Mouse (Mus musculus): ENCODE measurements around the gene Spef2. TPM values are rescaled to one million over a fixed set of nuclear protein-coding genes. Genes with fewer than 3 reads are reported as not detected.

Spef2 gene
- total and polyA plus RNA-seq, 2 experiments from 2014 or later = 0.11 to 1.1 TPM

GRCm38 (mm10) chr15:9600088-9600455 is 148.6 kb downstream of the Spef2 start:
- no peak for TF ChIP-seq EP300 (IDR thresholded peaks at IDR 0.05; ENCODE audit: low read depth)
- TF ChIP-seq CTCF (IDR thresholded peaks at IDR 0.05; ENCODE audit: low read depth) = no peak
- ATAC-seq (ENCODE audit: insufficient read depth, low read depth) = no peak
- H3K4me2 ChIP-seq (ENCODE audit: low read depth, low read length) = no peak overlapping the region
- H3K27ac ChIP-seq (ENCODE audit: low read depth) = no peak overlapping the region
- WGBS = 86% methylated on average over 6 of the region's 6 CpGs
- H3K36me3 ChIP-seq (replicated peaks; ENCODE audit: control insufficient read depth, insufficient read depth, low read length) = no peaks in the 10 kb centered on the region
- no peak overlapping the region for H3K9ac ChIP-seq (replicated peaks; ENCODE audit: low read depth, low read length)
- no peaks in the 10 kb centered on the region for H3K9me3 ChIP-seq (replicated peaks; ENCODE audit: control insufficient read depth, low read length)
- DNase-seq (ENCODE audit: low spot score) = no peak
- no peaks in the 10 kb centered on the region for H3K27me3 ChIP-seq (ENCODE audit: control insufficient read depth, insufficient read depth, low read length)
- H3K4me1 ChIP-seq (ENCODE audit: control insufficient read depth, insufficient read depth) = no peaks in the 10 kb centered on the region
- H3K4me3 ChIP-seq (ENCODE audit: low read depth, low read length) = no peak overlapping the region

- no peak overlapping the region for H3K4me2 ChIP-seq (ENCODE audit: low read depth, low read length)
- H3K27ac ChIP-seq (ENCODE audit: low read depth) = no peak overlapping the region
- 72% methylated on average over 12 of the region's 12 CpGs for WGBS
- DNase-seq (ENCODE audit: low spot score) = no peak
- ATAC-seq (ENCODE audit: insufficient read depth, low read depth) = no peak
- no peak for TF ChIP-seq CTCF (IDR thresholded peaks at IDR 0.05; ENCODE audit: low read depth)
- TF ChIP-seq EP300 (IDR thresholded peaks at IDR 0.05; ENCODE audit: low read depth) = no peak
- H3K9ac ChIP-seq (replicated peaks; ENCODE audit: low read depth, low read length) = no peak overlapping the region
- no peaks in the 10 kb centered on the region for H3K27me3 ChIP-seq (ENCODE audit: control insufficient read depth, insufficient read depth, low read length)
- H3K4me1 ChIP-seq (ENCODE audit: control insufficient read depth, insufficient read depth) = no peaks in the 10 kb centered on the region
- H3K9me3 ChIP-seq (replicated peaks; ENCODE audit: control insufficient read depth, low read length) = no peaks in the 10 kb centered on the region
- H3K36me3 ChIP-seq (replicated peaks; ENCODE audit: control insufficient read depth, insufficient read depth, low read length) = no peaks in the 10 kb centered on the region
- no peak overlapping the region for H3K4me3 ChIP-seq (ENCODE audit: low read depth, low read length)
These were observed 149.1 kb downstream of the Spef2 start for GRCm38 (mm10) chr15:9599382-9600087.

DNA sequence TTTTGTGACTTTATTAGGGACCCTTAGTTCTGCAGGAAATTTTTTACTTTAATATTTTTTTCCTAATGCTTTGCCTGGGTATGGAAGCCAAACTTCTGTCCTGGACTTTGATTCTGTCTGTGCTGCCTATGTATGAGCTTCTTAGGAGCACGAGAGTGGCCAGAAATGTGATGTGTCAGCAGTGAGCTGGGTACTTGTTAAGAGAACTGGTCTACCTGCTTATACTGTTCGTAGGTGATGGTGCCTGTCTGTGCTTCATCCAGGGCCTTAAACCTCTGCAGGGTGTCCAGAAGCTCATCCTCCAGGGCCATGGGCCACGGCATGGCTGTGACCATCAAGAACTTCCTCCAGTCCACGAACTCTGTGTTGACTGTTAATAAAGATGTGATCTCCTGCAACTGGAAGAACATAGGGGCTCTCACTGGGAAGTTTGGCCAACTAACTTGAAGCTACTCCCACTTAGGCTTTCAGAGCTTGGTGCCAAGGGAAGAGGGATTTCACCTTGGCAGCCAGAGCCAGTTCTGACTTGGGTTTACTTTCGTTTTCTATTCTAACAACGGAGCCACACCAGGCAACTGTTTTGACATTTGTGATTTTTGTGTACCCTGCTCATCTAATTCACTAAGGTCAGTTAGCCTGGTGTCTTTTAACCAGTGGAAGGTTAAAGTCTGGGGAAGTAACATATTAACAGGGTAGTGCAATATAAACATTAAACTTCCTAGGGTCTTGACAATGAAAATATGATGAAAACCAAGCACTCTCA is 152.2 kb downstream of the Spef2 start:
- no peak for TF ChIP-seq CTCF (IDR thresholded peaks at IDR 0.05; ENCODE audit: low read depth)
- TF ChIP-seq EP300 (IDR thresholded peaks at IDR 0.05; ENCODE audit: low read depth) = no peak
- no peaks in the 10 kb centered on the region for H3K36me3 ChIP-seq (replicated peaks; ENCODE audit: control insufficient read depth, insufficient read depth, low read length)
- H3K4me1 ChIP-seq (ENCODE audit: control insufficient read depth, insufficient read depth) = no peaks in the 10 kb centered on the region
- no peak overlapping the region for H3K9ac ChIP-seq (replicated peaks; ENCODE audit: low read depth, low read length)
- H3K9me3 ChIP-seq (replicated peaks; ENCODE audit: control insufficient read depth, low read length) = no peaks in the 10 kb centered on the region
- ATAC-seq (ENCODE audit: insufficient read depth, low read depth) = no peak
- no peak for DNase-seq (ENCODE audit: low spot score)
- no peaks in the 10 kb centered on the region for H3K27me3 ChIP-seq (ENCODE audit: control insufficient read depth, insufficient read depth, low read length)
- no peak overlapping the region for H3K4me3 ChIP-seq (ENCODE audit: low read depth, low read length)
- H3K27ac ChIP-seq (ENCODE audit: low read depth) = no peak overlapping the region
- no peak overlapping the region for H3K4me2 ChIP-seq (ENCODE audit: low read depth, low read length)
- WGBS = 72% methylated on average over 6 of the region's 6 CpGs

DNA sequence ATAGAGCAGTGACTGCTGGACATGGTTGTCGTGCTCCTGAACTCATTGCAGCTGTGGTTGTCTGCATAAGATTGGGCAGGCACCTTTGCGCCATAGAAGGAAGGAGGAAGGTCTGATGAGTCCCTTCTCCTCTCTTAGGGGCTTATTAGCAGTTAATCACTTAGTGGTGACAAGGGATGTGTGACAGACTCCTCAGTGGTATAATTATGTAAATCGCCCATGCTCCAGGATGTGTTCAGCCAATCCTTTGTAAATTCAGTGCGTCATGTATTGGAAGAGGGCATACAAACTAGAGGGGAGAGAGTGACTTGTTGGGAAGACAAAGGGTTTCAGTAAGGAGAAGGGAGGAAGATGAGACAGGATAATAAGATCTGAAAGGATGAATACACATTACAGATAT is 158.7 kb downstream of the Spef2 start:
- Histone ChIP-seq H3K27ac (ENCODE audit: low read depth) (no peak overlapping the region), H3K9me3 (replicated peaks; ENCODE audit: control insufficient read depth, low read length) (no peaks in the 10 kb centered on the region), H3K4me1 (ENCODE audit: control insufficient read depth, insufficient read depth) (no peaks in the 10 kb centered on the region), H3K4me3 (ENCODE audit: low read depth, low read length) (no peak overlapping the region), H3K4me2 (ENCODE audit: low read depth, low read length) (no peak overlapping the region), H3K36me3 (replicated peaks; ENCODE audit: control insufficient read depth, insufficient read depth, low read length) (no peaks in the 10 kb centered on the region), H3K27me3 (ENCODE audit: control insufficient read depth, insufficient read depth, low read length) (no peaks in the 10 kb centered on the region), H3K9ac (replicated peaks; ENCODE audit: low read depth, low read length) (no peak overlapping the region)
- ATAC-seq (ENCODE audit: insufficient read depth, low read depth) (no peak), DNase-seq (ENCODE audit: low spot score) (no peak)
- TF ChIP-seq CTCF (IDR thresholded peaks at IDR 0.05; ENCODE audit: low read depth) = no peak
- TF ChIP-seq EP300 (IDR thresholded peaks at IDR 0.05; ENCODE audit: low read depth) = no peak
- WGBS = 85% methylated on average over 4 of the region's 4 CpGs

DNA sequence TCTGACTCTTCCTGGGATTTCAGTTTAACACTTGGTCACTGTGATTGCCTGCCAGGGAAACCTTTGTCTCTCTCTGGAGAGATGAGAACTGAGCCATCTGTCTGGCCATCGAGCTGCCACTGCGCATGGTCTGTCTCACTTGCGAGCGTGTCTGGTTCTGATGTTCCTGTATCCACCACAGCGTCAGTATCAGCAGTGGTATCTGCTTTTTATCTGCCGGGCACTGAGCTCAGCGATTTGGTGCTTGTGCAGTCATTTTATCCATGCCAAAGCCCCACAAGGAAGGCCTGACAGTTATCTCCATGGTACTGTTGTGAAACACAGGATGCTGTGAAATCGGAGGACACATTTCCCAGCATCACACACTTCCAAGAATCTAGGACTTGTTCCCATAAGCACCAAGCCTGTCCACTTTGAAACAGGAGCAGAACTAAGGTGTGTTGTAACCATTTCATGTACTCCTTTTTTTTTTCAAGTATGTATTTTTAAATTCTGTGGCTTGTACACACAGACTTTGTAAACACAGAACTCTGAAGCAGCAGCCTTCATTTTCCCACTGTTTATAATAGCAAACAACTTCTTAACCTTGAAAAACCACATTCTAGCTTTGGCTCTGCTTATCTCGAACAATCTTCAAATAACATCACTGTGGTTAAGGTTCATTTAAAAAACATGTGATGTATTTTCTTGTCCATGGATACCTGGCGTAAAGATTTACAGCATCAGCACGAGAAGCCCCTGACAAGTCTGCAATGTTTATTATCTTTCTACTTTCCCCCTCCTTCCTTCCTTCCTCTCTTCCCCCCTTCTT is 168.0 kb downstream of the Spef2 start:
- ATAC-seq (ENCODE audit: insufficient read depth, low read depth) = no peak
- no peak for DNase-seq (ENCODE audit: low spot score)

More for the DNA sequence above, 168.0 kb downstream of the Spef2 start:
- Histone ChIP-seq H3K27ac (ENCODE audit: low read depth) (no peak overlapping the region), H3K36me3 (replicated peaks; ENCODE audit: control insufficient read depth, insufficient read depth, low read length) (no peaks in the 10 kb centered on the region), H3K27me3 (ENCODE audit: control insufficient read depth, insufficient read depth, low read length) (no peaks in the 10 kb centered on the region), H3K4me3 (ENCODE audit: low read depth, low read length) (no peak overlapping the region), H3K4me1 (ENCODE audit: control insufficient read depth, insufficient read depth) (no peaks in the 10 kb centered on the region), H3K9ac (replicated peaks; ENCODE audit: low read depth, low read length) (no peak overlapping the region), H3K9me3 (replicated peaks; ENCODE audit: control insufficient read depth, low read length) (no peaks in the 10 kb centered on the region), H3K4me2 (ENCODE audit: low read depth, low read length) (no peak overlapping the region)
- no peak for TF ChIP-seq CTCF (IDR thresholded peaks at IDR 0.05; ENCODE audit: low read depth)
- TF ChIP-seq EP300 (IDR thresholded peaks at IDR 0.05; ENCODE audit: low read depth) = no peak
- 40% methylated on average over 11 of the region's 11 CpGs for WGBS
